Mouse (Mus musculus): ENCODE measurements around the gene Arhgap5. TPM values are rescaled to one million over a fixed set of nuclear protein-coding genes. Genes with fewer than 3 reads are reported as not detected.

The Arhgap5 gene
- polyA plus RNA-seq, 1 experiment from 2014 or later: 39.7 TPM

DNA sequence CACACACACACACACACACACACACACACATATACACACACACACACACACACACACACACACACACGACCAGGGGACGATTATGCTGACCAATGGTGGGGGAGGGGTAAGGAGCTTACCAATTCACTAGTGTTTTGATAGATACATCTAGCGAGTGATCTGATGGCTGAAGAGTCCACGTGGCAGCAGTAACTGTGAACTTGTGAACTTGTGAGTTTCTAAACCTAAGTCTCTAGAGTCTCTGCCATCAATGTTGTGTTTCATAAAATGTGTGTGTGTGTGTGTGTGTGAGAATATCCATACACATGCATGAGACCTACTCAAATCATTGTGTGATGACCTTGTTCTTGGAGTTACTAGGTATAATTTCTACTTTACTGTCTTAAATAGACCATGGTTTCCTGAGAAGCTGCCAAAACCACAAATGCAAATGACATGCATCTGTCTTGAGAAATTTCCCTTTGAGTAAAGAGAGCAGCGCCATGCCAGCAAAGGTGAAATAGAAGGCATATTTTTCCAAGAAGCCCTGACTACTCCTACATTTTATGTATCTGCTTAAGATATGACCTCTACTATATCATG, 21.7 kb upstream of the Arhgap5 start:
- no peak overlapping the region for H3K9ac ChIP-seq (ENCODE audit: low read length)
- H3K9me3 ChIP-seq (replicated peaks; ENCODE audit: control insufficient read depth, low read length): no peaks in the 10 kb centered on the region
- H3K27me3 ChIP-seq (replicated peaks; ENCODE audit: control insufficient read depth, insufficient read depth, low read length): no peaks in the 10 kb centered on the region
- no peaks in the 10 kb centered on the region for H3K36me3 ChIP-seq (ENCODE audit: control insufficient read depth, insufficient read depth, low read length)
- WGBS: 82% methylated on average over 5 of the region's 5 CpGs
- H3K4me2 ChIP-seq (ENCODE audit: low read length): no peak overlapping the region
- no peaks in the 10 kb centered on the region for H3K4me1 ChIP-seq (ENCODE audit: control insufficient read depth, insufficient read depth, low read length)
- H3K4me3 ChIP-seq (ENCODE audit: low read depth, low read length): no peak overlapping the region
- no peak for DNase-seq (ENCODE audit: low spot score)
- H3K27ac ChIP-seq (ENCODE audit: low read depth, low read length): no peak overlapping the region
- ATAC-seq: no peak

DNA sequence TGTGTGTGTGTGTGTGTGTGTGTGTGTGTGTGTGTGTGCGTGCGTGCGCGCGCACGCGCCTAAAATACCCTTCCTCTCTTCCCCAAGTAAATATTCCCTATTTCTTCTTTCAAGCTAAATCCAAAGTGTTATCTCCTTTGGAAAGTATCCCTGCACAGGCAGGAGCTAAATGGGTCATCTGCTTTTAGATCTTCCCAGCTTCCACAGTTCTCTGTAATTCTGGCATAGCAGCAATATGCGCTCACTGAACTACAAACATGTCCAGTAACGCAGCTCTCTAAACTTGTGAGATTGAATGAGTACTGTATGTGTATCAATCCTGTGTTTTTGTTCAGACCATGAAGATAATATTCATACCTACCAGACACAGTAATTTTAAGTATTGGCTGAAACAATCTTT, 20.6 kb upstream of the Arhgap5 start:
- WGBS: 98% methylated on average over 9 of the region's 9 CpGs
- Histone ChIP-seq H3K9ac (ENCODE audit: low read length) (no peak overlapping the region), H3K4me1 (ENCODE audit: control insufficient read depth, insufficient read depth, low read length) (0 out of 2 replicates have a peak, but pooled peaks cover under 1% of the 10 kb centered on the region), H3K27ac (ENCODE audit: low read depth, low read length) (no peak overlapping the region), H3K4me3 (ENCODE audit: low read depth, low read length) (no peak overlapping the region), H3K36me3 (ENCODE audit: control insufficient read depth, insufficient read depth, low read length) (no peaks in the 10 kb centered on the region), H3K9me3 (replicated peaks; ENCODE audit: control insufficient read depth, low read length) (no peaks in the 10 kb centered on the region), H3K27me3 (replicated peaks; ENCODE audit: control insufficient read depth, insufficient read depth, low read length) (no peaks in the 10 kb centered on the region), H3K4me2 (ENCODE audit: low read length) (no peak overlapping the region)
- no peak for DNase-seq (ENCODE audit: low spot score)
- no peak for ATAC-seq

DNA sequence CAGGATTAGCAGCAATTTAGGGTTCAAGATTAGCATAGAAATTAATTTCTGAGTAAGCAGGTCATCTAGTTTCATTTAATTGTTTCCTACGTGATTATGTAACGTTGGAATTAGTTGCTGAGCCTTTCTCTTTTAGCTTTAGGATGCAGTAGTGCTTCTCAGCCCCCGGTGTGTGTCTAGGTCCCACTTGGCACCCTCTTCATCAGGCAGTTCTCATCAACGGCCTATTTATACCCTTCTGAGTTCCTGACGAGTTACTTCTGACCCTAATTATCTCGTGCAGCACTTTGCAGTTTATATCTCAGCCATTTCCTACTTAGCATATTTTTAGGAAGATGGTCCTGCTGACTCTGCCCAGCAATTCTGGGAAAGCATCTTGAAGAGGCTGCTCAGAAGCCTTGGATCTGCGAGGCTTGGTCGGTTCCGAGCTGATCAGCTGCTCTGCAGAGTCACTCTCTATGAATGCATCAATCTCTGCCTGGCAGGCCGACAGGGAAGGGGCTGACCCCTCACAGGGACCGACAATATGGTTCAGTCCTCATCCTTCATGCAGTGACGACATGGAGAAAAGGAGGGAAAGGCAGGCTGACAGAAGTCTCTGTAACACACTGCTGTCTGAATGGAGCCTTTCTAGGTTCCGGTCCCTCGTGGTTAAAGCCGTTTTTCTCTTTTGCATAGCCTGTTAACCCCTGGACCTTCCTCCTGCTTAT, 15.4 kb upstream of the Arhgap5 start:
- DNase-seq (ENCODE audit: low spot score): no peak
- Histone ChIP-seq H3K27ac (ENCODE audit: low read depth, low read length) (no peak overlapping the region), H3K4me3 (ENCODE audit: low read depth, low read length) (no peak overlapping the region), H3K4me2 (ENCODE audit: low read length) (no peak overlapping the region), H3K27me3 (replicated peaks; ENCODE audit: control insufficient read depth, insufficient read depth, low read length) (no peaks in the 10 kb centered on the region), H3K9ac (ENCODE audit: low read length) (no peak overlapping the region), H3K36me3 (ENCODE audit: control insufficient read depth, insufficient read depth, low read length) (no peaks in the 10 kb centered on the region), H3K4me1 (ENCODE audit: control insufficient read depth, insufficient read depth, low read length) (0 out of 2 replicates have a peak, but pooled peaks cover 4% of the 10 kb centered on the region), H3K9me3 (replicated peaks; ENCODE audit: control insufficient read depth, low read length) (no peaks in the 10 kb centered on the region)
- 32% methylated on average over 15 of the region's 15 CpGs for WGBS
- no peak for ATAC-seq

GRCm38 (mm10) chr12:52493281-52493681, 10.5 kb upstream of the Arhgap5 start:
- ATAC-seq: no peak

DNA sequence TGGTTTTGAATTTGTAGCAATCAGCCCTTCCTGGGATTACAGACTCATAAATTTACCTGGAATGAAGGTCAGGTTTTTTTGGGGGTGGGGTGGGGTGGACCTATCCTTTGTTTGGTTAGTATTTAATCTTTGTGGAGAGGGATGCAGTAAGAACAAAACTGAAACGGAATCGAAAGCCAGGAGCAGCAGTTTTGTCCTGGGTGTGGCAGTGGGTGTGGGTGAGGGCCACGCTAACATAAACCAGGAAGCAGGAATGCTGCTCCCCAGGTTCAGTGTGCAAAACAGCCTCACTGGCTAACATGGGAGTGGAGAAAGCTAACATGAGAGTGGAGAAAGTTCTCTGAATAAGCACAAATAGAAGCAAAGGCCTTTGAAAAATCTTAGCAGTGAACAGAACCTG, 6.6 kb upstream of the Arhgap5 start:
- no peaks in the 10 kb centered on the region for H3K27me3 ChIP-seq (replicated peaks; ENCODE audit: control insufficient read depth, insufficient read depth, low read length)
- no peaks in the 10 kb centered on the region for H3K4me1 ChIP-seq (ENCODE audit: control insufficient read depth, insufficient read depth, low read length)
- WGBS: 86% methylated on average over 3 of the region's 3 CpGs
- no peak for ATAC-seq
- no peak overlapping the region for H3K4me3 ChIP-seq (ENCODE audit: low read depth, low read length)
- H3K4me2 ChIP-seq (ENCODE audit: low read length): no peak overlapping the region
- no peak overlapping the region for H3K27ac ChIP-seq (ENCODE audit: low read depth, low read length)
- H3K9ac ChIP-seq (ENCODE audit: low read length): no peak overlapping the region
- no peaks in the 10 kb centered on the region for H3K9me3 ChIP-seq (replicated peaks; ENCODE audit: control insufficient read depth, low read length)
- no peaks in the 10 kb centered on the region for H3K36me3 ChIP-seq (ENCODE audit: control insufficient read depth, insufficient read depth, low read length)
- no peak for DNase-seq (ENCODE audit: low spot score)

More at GRCm38 (mm10) chr12:52493281-52493681, 10.5 kb upstream of the Arhgap5 start:
- Histone ChIP-seq H3K27ac (ENCODE audit: low read depth, low read length) (no peak overlapping the region), H3K27me3 (replicated peaks; ENCODE audit: control insufficient read depth, insufficient read depth, low read length) (no peaks in the 10 kb centered on the region), H3K4me1 (ENCODE audit: control insufficient read depth, insufficient read depth, low read length) (0 out of 2 replicates have a peak, but pooled peaks cover 3% of the 10 kb centered on the region), H3K36me3 (ENCODE audit: control insufficient read depth, insufficient read depth, low read length) (no peaks in the 10 kb centered on the region), H3K4me2 (ENCODE audit: low read length) (no peak overlapping the region), H3K9me3 (replicated peaks; ENCODE audit: control insufficient read depth, low read length) (no peaks in the 10 kb centered on the region), H3K4me3 (ENCODE audit: low read depth, low read length) (no peak overlapping the region), H3K9ac (ENCODE audit: low read length) (no peak overlapping the region)
- WGBS: 68% methylated on average over 6 of the region's 6 CpGs
- DNase-seq (ENCODE audit: low spot score): no peak

GRCm38 (mm10) chr12:52500915-52501833, 2.6 kb upstream of the Arhgap5 start:
- 69% methylated on average over 8 of the region's 8 CpGs for WGBS
- no peaks in the 10 kb centered on the region for H3K36me3 ChIP-seq (ENCODE audit: control insufficient read depth, insufficient read depth, low read length)
- no peak overlapping the region for H3K9ac ChIP-seq (ENCODE audit: low read length)
- H3K9me3 ChIP-seq (replicated peaks; ENCODE audit: control insufficient read depth, low read length): no peaks in the 10 kb centered on the region
- no peak overlapping the region for H3K4me2 ChIP-seq (ENCODE audit: low read length)
- DNase-seq (ENCODE audit: low spot score) (peak; percentile 22), ATAC-seq (no peak)
- H3K27me3 ChIP-seq (replicated peaks; ENCODE audit: control insufficient read depth, insufficient read depth, low read length): no peaks in the 10 kb centered on the region
- peaks cover 7% of the 10 kb centered on the region for H3K4me1 ChIP-seq (ENCODE audit: control insufficient read depth, insufficient read depth, low read length)
- H3K27ac ChIP-seq (ENCODE audit: low read depth, low read length): no peak overlapping the region
- no peak overlapping the region for H3K4me3 ChIP-seq (ENCODE audit: low read depth, low read length)

DNA sequence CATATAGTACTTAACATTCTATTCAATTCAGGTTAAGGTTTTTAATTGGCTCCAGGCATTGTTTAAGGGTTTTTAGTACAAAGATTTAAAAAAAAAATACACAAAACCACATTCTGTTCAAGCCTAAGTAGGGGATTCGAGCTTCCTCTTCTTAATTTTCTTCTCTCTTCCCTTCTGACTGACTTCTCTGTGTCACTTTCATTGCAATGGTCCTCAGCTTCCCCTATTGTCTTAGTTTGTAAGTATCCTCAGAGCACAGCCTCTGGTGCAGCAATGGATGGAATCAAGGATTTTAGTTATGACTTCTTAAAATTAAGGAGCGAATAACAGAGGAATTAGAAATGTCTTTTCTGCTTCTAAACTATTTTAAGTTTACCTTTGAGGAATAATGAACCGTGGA, 1.6 kb upstream of the Arhgap5 start:
- 51% methylated on average over 3 of the region's 3 CpGs for WGBS
- Histone ChIP-seq H3K4me1 (ENCODE audit: control insufficient read depth, insufficient read depth, low read length) (peaks cover 7% of the 10 kb centered on the region), H3K27me3 (replicated peaks; ENCODE audit: control insufficient read depth, insufficient read depth, low read length) (no peaks in the 10 kb centered on the region), H3K4me3 (ENCODE audit: low read depth, low read length) (no peak overlapping the region), H3K27ac (ENCODE audit: low read depth, low read length) (no peak overlapping the region), H3K9ac (ENCODE audit: low read length) (no peak overlapping the region), H3K36me3 (ENCODE audit: control insufficient read depth, insufficient read depth, low read length) (no peaks in the 10 kb centered on the region), H3K4me2 (ENCODE audit: low read length) (no peak overlapping the region), H3K9me3 (replicated peaks; ENCODE audit: control insufficient read depth, low read length) (no peaks in the 10 kb centered on the region)
- no peak for DNase-seq (ENCODE audit: low spot score)
- ATAC-seq: no peak

DNA sequence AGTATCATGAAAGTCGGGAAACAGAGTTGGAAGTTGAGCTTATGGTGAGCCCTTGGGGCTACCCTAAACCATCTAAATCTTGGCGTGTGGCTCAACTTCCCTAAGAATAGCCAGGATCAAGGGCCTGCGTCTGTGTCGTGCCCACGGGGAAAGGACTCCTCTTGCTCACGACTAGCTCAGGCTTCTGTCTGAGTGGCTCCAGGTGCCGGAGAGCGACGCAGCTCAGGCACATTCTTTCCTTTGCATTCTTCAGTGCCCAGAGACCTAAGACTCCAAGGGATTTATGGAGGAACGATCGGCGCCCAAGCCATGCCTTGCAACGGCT, 679 bp upstream of the Arhgap5 start:
- Histone ChIP-seq H3K4me2 (ENCODE audit: low read length) (peak overlapping the region; percentile 62), H3K4me3 (ENCODE audit: low read depth, low read length) (peak overlapping the region; percentile 99), H3K4me1 (ENCODE audit: control insufficient read depth, insufficient read depth, low read length) (peaks cover 7% of the 10 kb centered on the region), H3K9me3 (replicated peaks; ENCODE audit: control insufficient read depth, low read length) (no peaks in the 10 kb centered on the region), H3K9ac (ENCODE audit: low read length) (peak overlapping the region; percentile 73), H3K27ac (ENCODE audit: low read depth, low read length) (peak overlapping the region; percentile 97), H3K27me3 (replicated peaks; ENCODE audit: control insufficient read depth, insufficient read depth, low read length) (no peaks in the 10 kb centered on the region), H3K36me3 (ENCODE audit: control insufficient read depth, insufficient read depth, low read length) (no peaks in the 10 kb centered on the region)
- under 1% methylated on average over 13 of the region's 13 CpGs for WGBS
- DNase-seq (ENCODE audit: low spot score) (no peak), ATAC-seq (peak; percentile 40)

Measured in forebrain, embryonic 14.5 days (tissue).